Comparison of ENCODE assay signal across 18 mouse cellular contexts in the genomic region with DNA sequence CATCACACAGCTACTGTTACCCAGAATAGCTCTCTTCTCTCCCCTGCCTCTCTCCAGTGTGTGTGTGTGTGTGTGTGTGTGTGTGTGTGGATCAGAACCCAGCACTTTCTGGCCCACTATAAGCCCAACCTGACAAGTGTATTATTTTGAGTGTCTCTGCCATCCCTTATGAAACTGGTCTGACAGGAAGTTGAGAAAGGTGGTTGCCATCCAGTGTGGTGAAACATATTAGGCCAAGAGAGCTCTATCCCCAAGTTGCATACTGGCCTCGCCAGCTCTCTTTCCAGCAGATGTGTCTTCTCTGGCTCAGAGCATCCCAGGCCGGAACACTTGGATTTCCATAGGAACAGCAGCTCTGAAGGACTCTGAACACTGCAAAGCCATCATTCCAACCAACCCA.
"Had no signal": no experiment of that assay in that cellular context is flagged by ENCODE, and none has a peak within 500 bp of the region (broad histone marks: within the 10 kb centered on the region; RNA-seq: fewer than 3 reads in every experiment).

No protein-coding gene starts in this region.

- H3K4me1 ChIP-seq: stomach, embryonic 15.5 days had no signal

- H3K27ac ChIP-seq: lung, embryonic 15.5 days; macrophage; midbrain, embryonic 13.5 days; midbrain, embryonic 15.5 days; neural tube, embryonic 12.5 days; stomach, embryonic 15.5 days; stomach, postnatal 0 days had no signal

- H3K27me3 ChIP-seq: lung, embryonic 15.5 days; midbrain, embryonic 15.5 days; neural tube, embryonic 12.5 days; stomach, embryonic 15.5 days had no signal

- H3K4me2 ChIP-seq: lung, embryonic 15.5 days; midbrain, embryonic 11.5 days; midbrain, embryonic 13.5 days; midbrain, embryonic 15.5 days; neural tube, embryonic 12.5 days; stomach, embryonic 15.5 days had no signal

- ATAC-seq: liver, postnatal 0 days; lung, postnatal 0 days; midbrain, embryonic 13.5 days; midbrain, embryonic 15.5 days had no signal

- H3K9ac ChIP-seq: liver, postnatal 0 days; lung, embryonic 15.5 days; midbrain, embryonic 13.5 days; midbrain, embryonic 15.5 days; neural tube, embryonic 12.5 days; stomach, embryonic 15.5 days had no signal

- H3K9me3 ChIP-seq: lung, embryonic 15.5 days; megakaryocyte, embryonic 14.5 days; midbrain, embryonic 13.5 days; midbrain, embryonic 15.5 days; neural tube, embryonic 12.5 days; stomach, embryonic 15.5 days had no signal

- H3K4me3 ChIP-seq: lung, embryonic 15.5 days; megakaryocyte, embryonic 14.5 days; midbrain, embryonic 13.5 days; midbrain, embryonic 15.5 days; neural tube, embryonic 12.5 days; stomach, embryonic 15.5 days had no signal

- H3K36me3 ChIP-seq: midbrain, embryonic 15.5 days had no signal

- DNase-seq: liver, postnatal 0 days; lung, adult 2 months; lung, postnatal 14 days; lung, postnatal 36 days; right cerebral cortex, postnatal 14 days; thymus, adult 2 months; thymus, postnatal 25 days; thymus, postnatal 4 days had no signal
